Mouse (Mus musculus): ENCODE results near the gene Cd80. TPM values are rescaled to one million over a fixed set of nuclear protein-coding genes. Genes with fewer than 3 reads are reported as not detected.
"Not testable (repeated sequence)": the region's sequence is repeated elsewhere in the genome, so short reads cannot be mapped to it uniquely, and the experiment has no call there.

Gene Cd80
- polyA plus RNA-seq, 2 experiments, result 0.15 to 0.35 TPM

DNA sequence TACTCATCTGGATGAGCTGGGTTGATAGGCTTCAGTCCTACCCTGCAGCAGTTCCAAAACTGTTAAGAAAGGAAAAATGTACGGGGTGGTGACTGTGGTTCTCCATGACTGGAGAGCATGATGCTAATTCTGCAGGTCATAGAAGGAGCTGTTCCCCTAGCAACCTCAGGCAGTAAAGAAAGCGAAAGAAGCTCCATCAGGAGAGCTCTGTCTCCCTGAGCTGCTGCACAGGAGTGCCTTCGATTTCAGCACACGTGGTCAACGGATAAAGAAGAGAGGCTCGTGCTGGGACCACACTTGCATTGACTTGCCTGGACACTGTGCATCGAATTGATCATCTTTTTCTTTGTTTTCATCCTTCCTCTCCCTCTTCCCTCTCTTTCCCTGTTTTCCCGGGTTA is 13.1 kb upstream of the Cd80 start:
- H3K4me3 ChIP-seq (ENCODE audit: insufficient read depth in 1 of 2, low read depth in 2 of 2, low read length in 2 of 2), result no peak overlapping the region
- no peak overlapping the region for H3K4me2 ChIP-seq (ENCODE audit: low read depth)
- 66% methylated on average over 8 of the region's 8 CpGs for WGBS (ENCODE audit: insufficient replicate concordance)
- DNase-seq (ENCODE audit: low read depth in 3 of 3, low spot score in 3 of 3), result no peak
- H3K27me3 ChIP-seq (ENCODE audit: control insufficient read depth, insufficient read depth, low read length), result no peaks in the 10 kb centered on the region
- H3K36me3 ChIP-seq (replicated peaks; ENCODE audit: control insufficient read depth, insufficient read depth, low read depth), result peaks cover 26% of the 10 kb centered on the region
- H3K27ac ChIP-seq, result no peak overlapping the region
- H3K9ac ChIP-seq (replicated peaks), result no peak overlapping the region
- ATAC-seq (ENCODE audit: insufficient read depth), result no peak
- no peaks in the 10 kb centered on the region for H3K9me3 ChIP-seq (ENCODE audit: control insufficient read depth, low read length)
- TF ChIP-seq EP300 (IDR thresholded peaks at IDR 0.05; ENCODE audit: low read depth) (no peak), CTCF (IDR thresholded peaks at IDR 0.05; ENCODE audit: low read depth) (no peak)
- H3K4me1 ChIP-seq (replicated peaks; ENCODE audit: control insufficient read depth in 2 of 2, insufficient read depth in 2 of 2, low read length in 1 of 2), result no peaks in the 10 kb centered on the region

DNA sequence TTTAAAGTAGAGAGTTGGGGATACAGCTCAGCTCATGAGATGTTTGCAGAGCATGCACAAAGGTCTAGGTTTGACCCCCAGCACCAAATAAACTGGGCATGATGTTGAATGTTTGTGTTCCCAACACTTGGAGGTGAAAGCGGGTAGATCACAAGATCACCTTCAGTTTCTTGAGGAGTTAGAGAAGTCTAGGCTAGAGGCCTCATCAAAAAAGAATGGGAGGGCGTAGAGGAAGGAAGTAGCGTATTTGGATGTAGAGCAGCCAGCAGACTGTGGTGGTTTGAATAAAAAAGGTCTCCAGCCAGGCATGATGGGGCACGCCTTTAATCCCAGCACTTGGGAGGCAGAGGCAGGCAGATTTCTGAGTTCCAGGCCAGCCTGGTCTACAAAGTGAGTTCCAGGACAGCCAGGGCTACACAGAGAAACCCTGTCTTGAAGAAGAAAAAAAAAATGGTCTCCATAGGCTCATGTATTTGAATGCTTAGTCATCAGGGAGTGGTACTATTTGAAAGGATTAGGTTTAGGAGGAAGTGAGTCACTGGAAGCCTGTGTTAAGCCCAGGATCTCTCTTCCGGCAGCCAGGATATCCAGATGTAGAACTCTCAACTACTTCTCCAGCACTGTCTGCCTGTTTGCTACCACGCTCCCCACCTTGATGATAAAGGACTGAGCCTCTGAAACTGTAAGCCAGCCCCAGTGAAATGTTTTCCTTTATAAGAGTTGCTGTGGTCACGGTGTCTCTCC is 11.5 kb upstream of the Cd80 start:
- Histone ChIP-seq H3K27ac (no peak overlapping the region), H3K4me1 (replicated peaks; ENCODE audit: control insufficient read depth in 2 of 2, insufficient read depth in 2 of 2, low read length in 1 of 2) (no peaks in the 10 kb centered on the region), H3K36me3 (replicated peaks; ENCODE audit: control insufficient read depth, insufficient read depth, low read depth) (peaks cover 31% of the 10 kb centered on the region), H3K9me3 (ENCODE audit: control insufficient read depth, low read length) (no peaks in the 10 kb centered on the region), H3K4me2 (ENCODE audit: low read depth) (no peak overlapping the region), H3K9ac (replicated peaks) (no peak overlapping the region), H3K27me3 (ENCODE audit: control insufficient read depth, insufficient read depth, low read length) (no peaks in the 10 kb centered on the region), H3K4me3 (ENCODE audit: insufficient read depth in 1 of 2, low read depth in 2 of 2, low read length in 2 of 2) (no peak overlapping the region)
- 87% methylated on average over 7 of the region's 7 CpGs for WGBS (ENCODE audit: insufficient replicate concordance)
- DNase-seq (ENCODE audit: low read depth in 3 of 3, low spot score in 3 of 3) (no peak), ATAC-seq (ENCODE audit: insufficient read depth) (no peak)
- no peak for TF ChIP-seq CTCF (IDR thresholded peaks at IDR 0.05; ENCODE audit: low read depth)
- no peak for TF ChIP-seq EP300 (IDR thresholded peaks at IDR 0.05; ENCODE audit: low read depth)

DNA sequence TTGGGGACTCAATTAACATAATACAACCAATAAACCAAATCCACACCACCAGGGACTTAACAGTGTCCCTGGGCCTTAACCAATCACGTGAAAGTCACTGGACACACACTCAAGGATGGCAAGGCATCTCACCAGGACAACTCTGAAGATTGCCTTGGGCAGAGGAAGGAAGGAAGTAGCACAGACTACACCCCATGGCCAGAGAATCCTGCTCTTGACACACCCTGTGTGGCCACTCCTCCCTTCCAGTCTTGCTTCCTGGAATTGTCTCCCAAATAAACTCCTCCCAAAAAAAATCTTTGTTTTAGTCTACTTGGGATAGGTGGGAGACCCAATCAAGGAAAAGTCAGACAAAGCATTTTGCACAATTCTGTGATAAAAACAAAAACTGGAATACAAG is 10.3 kb upstream of the Cd80 start:
- Histone ChIP-seq H3K27me3 (ENCODE audit: control insufficient read depth, insufficient read depth, low read length) (no peaks in the 10 kb centered on the region), H3K9me3 (ENCODE audit: control insufficient read depth, low read length) (no peaks in the 10 kb centered on the region), H3K4me3 (ENCODE audit: insufficient read depth in 1 of 2, low read depth in 2 of 2, low read length in 2 of 2) (no peak overlapping the region), H3K4me2 (ENCODE audit: low read depth) (no peak overlapping the region), H3K36me3 (replicated peaks; ENCODE audit: control insufficient read depth, insufficient read depth, low read depth) (peaks cover 32% of the 10 kb centered on the region), H3K27ac (no peak overlapping the region), H3K4me1 (replicated peaks; ENCODE audit: control insufficient read depth in 2 of 2, insufficient read depth in 2 of 2, low read length in 1 of 2) (no peaks in the 10 kb centered on the region), H3K9ac (replicated peaks) (no peak overlapping the region)
- DNase-seq (ENCODE audit: low read depth in 3 of 3, low spot score in 3 of 3), result no peak
- 85% methylated on average over 1 of the region's 1 CpGs for WGBS (ENCODE audit: insufficient replicate concordance)
- TF ChIP-seq EP300 (IDR thresholded peaks at IDR 0.05; ENCODE audit: low read depth), result no peak
- no peak for ATAC-seq (ENCODE audit: insufficient read depth)

DNA sequence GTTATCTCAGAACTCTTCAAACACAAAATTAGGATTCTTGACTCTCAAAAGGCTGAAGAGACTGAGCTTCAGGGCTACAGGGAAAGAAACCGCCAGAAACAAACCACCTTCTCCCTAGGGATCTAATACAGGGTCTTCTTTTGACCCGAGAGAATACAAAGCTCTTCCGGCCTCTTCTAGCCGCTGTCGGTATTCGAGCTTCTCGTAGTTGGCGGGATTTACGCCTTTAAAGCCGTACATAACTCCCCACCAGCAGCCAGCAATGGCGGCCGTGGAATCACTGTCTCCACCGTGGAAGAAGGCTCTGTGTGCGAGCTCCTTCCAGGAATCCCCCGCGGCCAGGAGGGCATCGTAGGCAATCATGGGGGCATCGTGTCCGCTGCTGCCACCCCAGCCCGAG is 9.8 kb upstream of the Cd80 start:
- H3K4me1 ChIP-seq (replicated peaks; ENCODE audit: control insufficient read depth in 2 of 2, insufficient read depth in 2 of 2, low read length in 1 of 2), result no peaks in the 10 kb centered on the region
- TF ChIP-seq CTCF (IDR thresholded peaks at IDR 0.05; ENCODE audit: low read depth) (no peak), EP300 (IDR thresholded peaks at IDR 0.05; ENCODE audit: low read depth) (no peak)
- H3K27ac ChIP-seq, result no peak overlapping the region
- H3K9ac ChIP-seq (replicated peaks), result no peak overlapping the region
- no peak for ATAC-seq (ENCODE audit: insufficient read depth)
- H3K4me3 ChIP-seq (ENCODE audit: insufficient read depth in 1 of 2, low read depth in 2 of 2, low read length in 2 of 2), result no peak overlapping the region
- no peak overlapping the region for H3K4me2 ChIP-seq (ENCODE audit: low read depth)
- DNase-seq (ENCODE audit: low read depth in 3 of 3, low spot score in 3 of 3), result no peak
- no peaks in the 10 kb centered on the region for H3K9me3 ChIP-seq (ENCODE audit: control insufficient read depth, low read length)
- H3K27me3 ChIP-seq (ENCODE audit: control insufficient read depth, insufficient read depth, low read length), result no peaks in the 10 kb centered on the region
- H3K36me3 ChIP-seq (replicated peaks; ENCODE audit: control insufficient read depth, insufficient read depth, low read depth), result peaks cover 33% of the 10 kb centered on the region
- 89% methylated on average over 20 of the region's 20 CpGs for WGBS (ENCODE audit: insufficient replicate concordance)

- peaks cover 33% of the 10 kb centered on the region for H3K36me3 ChIP-seq (replicated peaks; ENCODE audit: control insufficient read depth, insufficient read depth, low read depth)
- not testable (repeated sequence) for H3K4me2 ChIP-seq (ENCODE audit: low read depth); H3K4me1 ChIP-seq (replicated peaks; ENCODE audit: control insufficient read depth in 2 of 2, insufficient read depth in 2 of 2, low read length in 1 of 2); DNase-seq (ENCODE audit: low read depth in 3 of 3, low spot score in 3 of 3); H3K27ac ChIP-seq; H3K27me3 ChIP-seq (ENCODE audit: control insufficient read depth, insufficient read depth, low read length); ATAC-seq (ENCODE audit: insufficient read depth); H3K4me3 ChIP-seq (ENCODE audit: insufficient read depth in 1 of 2, low read depth in 2 of 2, low read length in 2 of 2); H3K9me3 ChIP-seq (ENCODE audit: control insufficient read depth, low read length); H3K9ac ChIP-seq (replicated peaks)
- WGBS (ENCODE audit: insufficient replicate concordance), result 76% methylated on average over 2 of the region's 2 CpGs
Observed at GRCm38 (mm10) chr16:38446141-38446540, 9.2 kb upstream of the Cd80 start.

Measured in liver, embryonic 14.5 days (tissue).